Mouse (Mus musculus) bone marrow macrophage, adult 2 months (primary cell): ENCODE data around the gene Gm10309.

Experiments
- CTCF ChIP-seq: IDR thresholded peaks from 2 replicates; pipeline ENCODE4 v1.5.1; 2012; ENCODE audit warnings: low read depth, mild to moderate bottlenecking, low read length, moderate library complexity
- POLR2A ChIP-seq: IDR thresholded peaks from 2 replicates; pipeline ENCODE4 v1.6.1; 2012; ENCODE audit warnings: mild to moderate bottlenecking, low read depth, low read length, borderline replicate concordance

DNA sequence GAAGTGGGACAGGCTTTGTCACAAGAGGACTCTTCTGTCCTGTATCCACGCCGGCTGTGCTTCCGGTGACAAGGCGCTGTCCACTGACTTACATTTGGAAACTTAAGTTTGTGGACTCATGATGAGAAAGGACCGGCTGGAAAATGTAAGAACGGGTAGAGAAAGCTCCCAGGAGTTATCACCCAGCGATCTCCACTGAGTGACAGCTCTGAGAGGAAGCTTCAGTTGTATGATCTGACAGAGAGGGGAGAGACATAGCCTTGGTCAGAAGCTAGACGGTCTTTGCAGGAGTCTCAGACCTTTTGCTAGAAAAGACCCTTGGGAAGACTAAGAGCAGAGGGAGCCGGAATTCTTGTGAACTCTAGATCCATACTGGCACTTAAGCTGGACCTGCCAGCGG is 15.2 kb downstream of the Gm10309 start:
- TF ChIP-seq CTCF (no peak), POLR2A (no peak)
